Mouse (Mus musculus): Measurements from ENCODE around the gene Hsp90ab1.

Gene Hsp90ab1

DNA sequence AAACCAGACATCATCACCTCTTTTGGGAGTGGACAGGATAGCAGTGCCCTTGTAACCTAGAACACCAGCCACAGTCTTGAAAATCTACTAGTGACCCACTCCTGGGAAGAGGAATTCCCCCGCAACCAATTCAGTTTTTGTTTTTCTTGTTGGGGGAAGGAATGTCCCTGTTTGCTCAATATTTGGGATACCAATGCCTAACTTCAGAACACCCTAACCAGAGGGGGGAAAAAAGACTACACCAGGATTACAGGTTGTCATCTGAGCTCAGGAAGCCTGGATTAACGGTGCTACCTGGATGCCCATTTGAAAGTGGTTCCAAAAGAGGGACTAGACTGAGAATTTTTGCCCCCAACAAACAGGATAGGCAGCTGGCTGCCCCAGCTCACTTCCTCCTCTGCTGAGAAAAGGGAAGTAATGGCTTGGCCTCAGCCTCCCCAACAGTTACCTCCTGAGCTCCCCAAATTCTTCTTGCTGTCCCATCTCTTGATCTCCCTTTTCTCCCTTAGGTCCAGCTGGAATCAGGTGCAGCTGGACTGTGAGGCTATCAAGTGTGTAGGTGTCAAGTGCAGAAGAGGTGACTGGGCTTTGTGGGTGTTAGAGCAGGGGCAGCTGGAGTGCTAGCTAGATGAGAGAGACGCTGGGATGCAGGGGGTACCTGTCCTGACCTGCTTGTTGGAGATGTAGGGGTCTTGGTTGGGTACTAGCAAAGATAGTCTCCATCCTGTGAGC, 16.4 kb downstream of the Hsp90ab1 start:
- peak in 1 of 2 experiments; percentile 16 for DNase-seq

GRCm38 (mm10) chr17:45556107-45556489, 17.0 kb downstream of the Hsp90ab1 start:
- no peak for DNase-seq

DNA sequence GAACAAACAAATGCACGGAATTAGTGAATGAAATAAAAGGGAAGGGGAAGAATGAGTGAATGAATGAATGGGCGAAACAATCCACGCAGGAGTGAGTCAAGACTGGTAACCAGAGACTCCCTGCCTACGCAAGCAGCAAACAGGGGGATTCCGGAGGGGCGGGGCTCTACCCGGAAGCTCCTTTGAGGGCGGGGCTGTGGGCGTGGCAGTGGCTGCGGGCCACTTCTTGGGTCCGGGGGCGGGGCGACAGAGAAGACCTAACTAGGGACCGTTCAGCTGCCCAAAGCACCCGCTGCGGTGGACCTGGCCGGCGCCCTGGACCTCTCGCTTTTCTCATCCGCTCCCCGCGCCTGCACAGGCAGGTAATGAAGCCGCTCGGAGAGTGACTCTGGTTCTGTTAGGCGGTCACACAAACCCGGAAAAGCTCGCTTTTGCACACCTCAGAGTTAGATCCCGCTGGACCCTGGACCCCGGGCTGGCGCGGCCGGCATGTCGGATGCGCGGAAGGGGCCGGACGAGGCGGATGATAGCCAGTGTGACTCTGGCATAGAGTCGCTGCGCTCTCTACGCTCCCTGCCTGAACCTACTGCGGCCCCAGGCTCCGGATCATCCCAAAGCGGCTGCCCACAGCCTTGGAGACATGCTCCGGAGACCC, 17.5 kb downstream of the Hsp90ab1 start, which contains the start of gene Nfkbie:
Gene Nfkbie, plus strand, starts transcription at position 252 of the 655 bp plus-strand sequence.
- peak; percentile 94 to 97 for DNase-seq

- DNase-seq, result no peak
These were observed 18.7 kb downstream of the Hsp90ab1 start for GRCm38 (mm10) chr17:45554420-45554819.

DNA sequence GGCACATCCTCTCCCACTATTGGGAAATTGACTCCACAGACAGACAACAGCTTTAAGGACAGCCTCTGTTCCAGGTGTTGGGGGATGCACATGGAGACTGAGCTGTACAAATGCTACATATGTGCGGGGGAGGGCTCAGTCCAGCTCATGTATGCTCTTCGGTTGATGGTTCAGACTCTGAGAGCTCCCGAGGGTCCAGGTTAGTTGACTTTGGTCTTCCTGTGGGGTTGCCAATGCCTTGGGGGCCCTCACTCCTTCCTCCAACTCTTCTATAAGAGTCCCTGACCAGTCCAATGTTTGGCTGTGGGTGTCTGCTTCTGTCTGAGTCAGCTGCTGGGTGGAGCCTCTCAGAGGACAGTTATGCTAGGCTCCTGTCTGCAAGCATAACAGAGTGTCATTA, 20.0 kb downstream of the Hsp90ab1 start:
- DNase-seq, result no peak

- peak; percentile 65 to 85 for DNase-seq
These were observed 21.1 kb downstream of the Hsp90ab1 start for GRCm38 (mm10) chr17:45551816-45552451.

GRCm38 (mm10) chr17:45551249-45551796, 21.7 kb downstream of the Hsp90ab1 start:
- DNase-seq, result no peak

DNA sequence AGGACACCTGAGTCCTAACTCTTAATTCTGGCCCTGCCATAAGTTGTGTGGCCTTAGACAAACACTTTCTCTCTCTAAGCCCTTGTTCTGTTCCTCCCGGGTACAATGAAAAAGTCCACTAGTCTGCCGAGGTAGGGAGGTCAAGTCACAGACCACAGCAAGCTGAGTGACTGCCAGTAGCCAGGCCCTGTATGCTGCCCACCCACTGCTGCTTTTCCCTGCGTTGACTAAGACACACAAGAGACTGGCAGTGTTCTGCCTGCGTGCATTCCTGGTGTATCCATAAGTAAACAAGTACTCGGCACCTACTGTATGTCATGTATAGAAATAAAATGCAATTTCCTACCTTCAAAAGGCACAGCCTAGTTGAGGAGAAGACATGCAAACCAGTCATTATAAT, 22.8 kb downstream of the Hsp90ab1 start:
- no peak for DNase-seq

DNA sequence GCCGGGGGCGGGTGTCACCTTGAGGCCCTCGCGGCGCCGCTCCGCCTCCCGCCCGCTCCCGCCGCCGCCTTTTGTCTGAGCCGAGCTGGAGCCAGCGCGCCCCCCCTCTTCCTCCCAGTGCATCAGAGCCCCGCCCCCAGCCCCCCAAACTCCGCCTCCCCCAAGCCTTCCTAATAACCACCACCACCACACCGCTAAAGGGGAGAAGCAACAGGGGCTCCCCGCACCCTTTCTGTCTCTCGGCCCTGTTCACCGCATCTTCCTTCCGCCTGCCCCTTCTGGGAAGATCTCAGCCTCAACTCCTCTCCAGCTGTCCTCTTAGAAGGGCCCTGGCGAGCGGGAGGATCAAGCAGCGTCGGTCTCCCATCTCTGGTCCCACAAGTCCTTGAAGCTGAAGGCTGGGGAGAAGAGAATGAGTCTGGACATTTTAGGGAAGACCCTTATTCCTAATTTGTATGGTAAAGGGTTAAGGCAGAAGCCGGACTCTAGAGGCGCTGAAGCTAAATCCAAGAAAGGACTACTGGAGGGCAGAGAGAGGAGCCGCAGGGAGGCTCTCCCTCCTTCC, 23.4 kb downstream of the Hsp90ab1 start, which contains the start of gene Tmem151b:
Gene Tmem151b, minus strand, starts transcription at position 61 of the 565 bp plus-strand sequence.
- DNase-seq, result no peak

DNA sequence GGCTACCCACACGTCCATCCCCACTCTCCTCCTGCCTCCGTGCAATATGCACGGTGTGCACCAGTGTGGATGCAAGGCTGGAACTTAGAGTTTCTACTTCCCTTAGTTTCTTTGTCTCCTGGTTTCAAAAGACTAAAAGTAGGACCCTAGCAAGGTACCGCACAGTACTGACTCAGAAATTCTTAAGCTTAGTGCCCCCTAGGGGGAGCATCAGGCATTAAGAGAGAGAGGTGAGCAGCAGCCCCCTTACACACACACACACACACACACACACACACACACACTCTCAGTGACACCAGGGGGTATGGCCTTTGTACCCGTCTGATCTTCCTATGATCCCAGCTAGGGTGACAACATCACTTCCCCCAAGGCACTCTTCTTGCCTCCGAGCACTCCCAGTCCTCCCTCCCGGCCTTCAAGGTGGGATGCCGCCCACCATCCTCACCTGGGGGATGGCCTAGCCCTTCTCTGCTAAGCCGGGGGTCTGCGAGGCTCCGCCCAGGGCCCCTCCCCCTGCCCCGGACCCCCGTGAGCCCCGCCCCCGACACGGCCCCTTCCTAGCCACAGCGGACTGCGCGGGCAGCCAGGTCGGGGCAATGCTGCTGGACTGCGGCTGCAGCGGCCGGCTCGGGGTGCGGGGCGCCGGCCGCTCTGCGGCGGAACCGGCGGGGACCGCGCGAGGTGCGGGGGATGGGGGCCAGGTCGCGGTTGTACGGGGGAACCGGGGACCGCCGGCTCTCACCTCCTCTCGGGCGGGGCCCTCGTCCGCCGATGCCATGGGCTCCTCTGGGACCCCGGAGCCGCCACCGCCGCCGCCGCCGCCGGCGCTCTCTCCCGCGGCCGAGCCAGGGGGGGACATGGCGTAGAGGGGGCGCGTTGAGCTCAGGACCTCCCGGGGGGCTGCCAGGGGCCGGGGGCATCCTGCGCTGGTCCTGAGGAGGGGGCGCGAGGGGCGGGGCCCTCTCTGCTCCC, 24.2 kb downstream of the Hsp90ab1 start:
- DNase-seq, result no peak

DNA sequence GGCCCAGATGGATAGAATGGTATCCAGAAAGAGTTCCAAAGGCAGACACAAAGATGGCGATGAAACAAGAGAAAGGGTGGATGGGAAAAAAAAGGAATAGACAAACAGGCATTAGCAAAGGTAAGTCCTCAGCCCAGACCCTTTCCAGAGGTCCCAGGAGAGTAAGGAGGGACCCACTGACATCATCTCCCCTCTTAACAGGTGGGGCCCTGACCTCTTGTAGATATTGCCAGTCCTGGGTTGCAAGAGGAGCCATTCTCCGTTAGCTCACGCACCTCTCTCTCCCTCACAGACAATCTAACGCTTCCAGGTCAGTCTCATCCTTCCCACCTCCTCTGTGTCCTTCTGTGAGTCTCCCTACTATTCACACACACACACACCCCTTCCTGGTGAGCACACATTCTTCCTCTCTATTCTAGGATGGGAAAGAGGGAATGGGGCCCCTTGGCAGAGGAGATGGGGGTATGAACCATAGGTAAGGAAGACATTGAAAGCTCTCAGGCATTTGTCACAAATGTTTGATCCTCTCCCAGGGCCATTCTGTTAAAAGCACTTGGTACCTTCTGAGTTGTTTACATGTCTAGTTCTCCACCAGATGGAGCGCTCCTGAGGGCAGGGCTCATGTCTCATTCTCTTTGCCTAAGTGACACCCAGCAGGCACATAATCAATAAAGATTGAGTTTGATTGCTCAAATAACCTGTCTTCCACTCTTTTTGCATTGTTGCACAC, 25.4 kb downstream of the Hsp90ab1 start:
- DNase-seq, result no peak

- DNase-seq, result no peak
These were observed 26.1 kb downstream of the Hsp90ab1 start for GRCm38 (mm10) chr17:45546941-45547340.

GRCm38 (mm10) chr17:45545278-45545961, 27.7 kb downstream of the Hsp90ab1 start:
- DNase-seq, result no peak

DNA sequence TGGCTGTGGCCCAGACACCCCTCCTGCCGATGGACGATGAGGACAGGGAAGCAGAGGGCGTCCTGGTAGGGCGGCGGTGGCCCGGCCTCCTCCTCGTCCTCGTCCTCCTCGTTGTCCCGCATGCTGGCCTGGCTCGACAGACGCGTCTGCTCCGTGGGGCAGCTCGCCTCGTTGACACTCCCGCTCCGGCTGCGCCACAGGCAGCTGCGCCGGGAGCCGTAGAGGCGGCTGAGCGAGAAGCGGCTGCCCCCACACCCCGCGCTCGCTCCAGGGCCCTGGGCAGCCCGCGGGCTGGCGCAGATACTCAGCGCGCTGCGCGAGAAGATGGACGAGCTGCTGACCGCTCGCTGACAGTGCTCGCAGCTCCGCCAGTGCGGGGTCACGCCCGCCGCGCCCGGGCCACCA, 28.2 kb downstream of the Hsp90ab1 start:
- no peak for DNase-seq

DNA sequence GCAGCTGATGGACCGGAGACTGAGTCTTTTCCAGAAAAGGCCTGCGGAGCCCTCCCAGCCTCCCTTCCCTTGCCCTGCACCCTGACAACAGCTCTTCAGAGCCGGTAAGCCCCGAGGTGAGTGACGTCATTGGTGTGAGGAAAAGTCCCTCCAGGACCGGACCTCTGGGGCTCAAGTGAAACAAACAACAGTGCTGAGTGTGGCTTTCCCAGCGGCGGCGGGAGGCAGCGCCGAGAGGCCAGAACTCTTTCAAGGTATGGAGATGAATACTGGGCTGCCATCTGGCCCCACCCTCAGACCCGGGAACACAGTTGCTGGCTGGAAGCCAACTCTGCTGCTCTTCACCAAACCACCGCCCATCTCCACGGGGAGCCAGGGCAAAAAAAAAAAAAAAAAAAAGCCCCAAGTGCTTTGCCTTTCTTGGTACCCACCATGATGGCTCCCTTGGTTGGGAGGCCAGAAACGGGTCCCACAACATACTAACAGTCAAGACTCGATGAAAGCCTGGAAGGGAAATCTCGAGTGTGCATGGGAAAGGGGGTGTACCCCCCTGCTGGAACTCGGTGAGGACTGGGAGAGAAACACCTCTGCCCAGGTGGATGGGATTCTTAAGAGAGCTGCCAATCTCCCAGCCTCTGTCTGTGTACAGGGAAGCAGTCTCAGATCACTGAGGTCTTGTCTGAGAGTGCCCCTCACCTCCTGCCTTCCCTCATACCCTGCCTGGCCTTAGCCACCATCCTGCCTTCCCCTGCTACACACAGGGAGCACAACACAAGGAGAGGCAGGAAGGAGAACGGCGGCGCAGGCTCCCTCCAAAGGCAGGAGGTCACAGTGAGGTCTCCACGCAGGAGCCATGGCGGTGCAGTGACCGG, 28.8 kb downstream of the Hsp90ab1 start:
- DNase-seq, result no peak

DNA sequence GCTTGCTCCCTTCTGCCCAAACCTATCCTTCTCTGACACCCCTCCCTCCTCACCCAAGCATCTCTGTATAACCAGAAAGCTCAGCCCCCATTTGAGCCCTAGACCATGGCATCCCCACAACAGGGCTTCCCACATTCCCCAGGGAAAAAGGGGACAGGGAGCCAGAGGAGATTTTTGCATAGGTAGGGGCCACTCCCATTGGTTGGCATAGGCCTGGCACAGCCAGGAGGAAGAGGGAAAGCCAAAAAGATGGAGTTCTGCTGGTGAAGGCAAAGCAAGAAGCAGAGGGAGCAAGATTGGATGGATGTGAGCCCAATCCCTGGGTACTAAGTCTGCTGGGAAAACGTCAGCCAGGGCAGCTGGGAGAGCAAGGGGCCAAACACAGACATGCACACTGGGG, 30.0 kb downstream of the Hsp90ab1 start:
- DNase-seq, result no peak

DNA sequence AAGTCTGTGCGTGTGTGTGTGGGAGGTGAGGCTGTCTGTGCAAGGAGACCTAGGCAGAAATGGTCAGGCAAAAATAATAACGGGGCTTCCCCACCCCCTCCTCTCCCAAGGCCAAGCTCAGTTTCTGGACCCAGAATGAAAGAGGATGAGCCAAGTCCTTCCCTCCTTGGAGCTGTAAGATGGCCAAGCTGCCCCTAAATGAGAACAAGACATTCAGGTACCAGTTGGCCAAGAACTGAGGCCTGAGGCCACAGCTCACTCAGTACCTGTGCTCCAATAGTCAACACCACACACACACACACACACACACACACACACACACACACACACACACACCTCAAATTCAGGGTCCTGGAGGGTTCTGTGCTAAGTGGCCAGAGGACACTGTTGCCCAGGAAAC, 30.4 kb downstream of the Hsp90ab1 start:
- DNase-seq, result no peak

- no peak for DNase-seq
These were observed 30.9 kb downstream of the Hsp90ab1 start for GRCm38 (mm10) chr17:45542129-45542528.

- no peak for DNase-seq
These were observed 33.4 kb downstream of the Hsp90ab1 start for GRCm38 (mm10) chr17:45539664-45540063.

- no peak for DNase-seq
These were observed 34.7 kb downstream of the Hsp90ab1 start for GRCm38 (mm10) chr17:45538394-45538793.
